13 mouse cellular contexts compared by ENCODE assay signal in genomic region chr6:99985322-99985721, GRCm38 (mm10).
DNase-seq lines count a peak whose midpoint lies in the region; ATAC-seq lines count a peak whose summit lies in the region.
"Had no signal": no experiment of that assay in that cellular context is flagged by ENCODE, and none has a peak within 500 bp of the region (broad histone marks: within the 10 kb centered on the region; RNA-seq: fewer than 3 reads in every experiment).

No protein-coding gene starts in this region.

- H3K4me2 ChIP-seq in heart, embryonic 11.5 days, result peak overlapping the region; percentile 35
- no peak overlapping the region for H3K4me2 ChIP-seq in neural tube, embryonic 13.5 days
- no peak overlapping the region for H3K4me2 ChIP-seq in neural tube, embryonic 15.5 days
- H3K4me2 ChIP-seq in embryonic facial prominence, embryonic 13.5 days, result peak overlapping the region; percentile 42
- H3K4me2 ChIP-seq: liver, embryonic 15.5 days had no signal

- H3K9ac ChIP-seq in heart, embryonic 11.5 days (ENCODE audit: low read depth, low read length), result no peak overlapping the region
- 0 out of 2 replicates have a peak overlapping the region, but pooled peaks have one; percentile 17 for H3K9ac ChIP-seq in neural tube, embryonic 13.5 days
- no peak overlapping the region for H3K9ac ChIP-seq in neural tube, embryonic 15.5 days (replicated peaks)
- no peak overlapping the region for H3K9ac ChIP-seq in embryonic facial prominence, embryonic 13.5 days
- H3K9ac ChIP-seq: liver, embryonic 15.5 days had no signal

- 19% methylated on average over 5 of the region's 5 CpGs for WGBS in heart, embryonic 11.5 days (ENCODE audit: insufficient replicate concordance)
- WGBS in neural tube, embryonic 13.5 days, result 65% methylated on average over 5 of the region's 5 CpGs
- 49% methylated on average over 5 of the region's 5 CpGs for WGBS in neural tube, embryonic 15.5 days
- 9% methylated on average over 5 of the region's 5 CpGs for WGBS in embryonic facial prominence, embryonic 13.5 days
- WGBS in limb, embryonic 10.5 days, result 51% methylated on average over 5 of the region's 5 CpGs

- no peaks in the 10 kb centered on the region for H3K36me3 ChIP-seq in heart, embryonic 11.5 days (ENCODE audit: control insufficient read depth, insufficient read depth, low read length)
- H3K36me3 ChIP-seq in neural tube, embryonic 13.5 days, result no peaks in the 10 kb centered on the region
- H3K36me3 ChIP-seq in neural tube, embryonic 15.5 days, result no peaks in the 10 kb centered on the region
- H3K36me3 ChIP-seq in embryonic facial prominence, embryonic 13.5 days, result no peaks in the 10 kb centered on the region
- H3K36me3 ChIP-seq in limb, embryonic 10.5 days, result no peaks in the 10 kb centered on the region
- H3K36me3 ChIP-seq: liver, embryonic 15.5 days had no signal

- H3K27ac ChIP-seq in heart, embryonic 11.5 days (ENCODE audit: low read depth, low read length), result no peak overlapping the region
- no peak overlapping the region for H3K27ac ChIP-seq in neural tube, embryonic 13.5 days (replicated peaks)
- H3K27ac ChIP-seq in neural tube, embryonic 15.5 days (replicated peaks), result no peak overlapping the region
- peak overlapping the region; percentile 85 for H3K27ac ChIP-seq in embryonic facial prominence, embryonic 13.5 days
- no peak overlapping the region for H3K27ac ChIP-seq in limb, embryonic 10.5 days
- H3K27ac ChIP-seq: liver, embryonic 15.5 days; stomach, postnatal 0 days had no signal

- intact Hi-C loops in heart, postnatal 10 days (cut with DNase I), result no loop called here

- H3K9me3 ChIP-seq in heart, embryonic 11.5 days (replicated peaks; ENCODE audit: control insufficient read depth, low read length), result no peaks in the 10 kb centered on the region
- no peaks in the 10 kb centered on the region for H3K9me3 ChIP-seq in neural tube, embryonic 13.5 days
- H3K9me3 ChIP-seq in neural tube, embryonic 15.5 days (replicated peaks), result no peaks in the 10 kb centered on the region
- H3K9me3 ChIP-seq in embryonic facial prominence, embryonic 13.5 days, result no peaks in the 10 kb centered on the region
- no peaks in the 10 kb centered on the region for H3K9me3 ChIP-seq in limb, embryonic 10.5 days (replicated peaks)
- H3K9me3 ChIP-seq: liver, embryonic 15.5 days had no signal

- peaks cover 62% of the 10 kb centered on the region for H3K27me3 ChIP-seq in heart, embryonic 11.5 days (ENCODE audit: control insufficient read depth, insufficient read depth, low read length)
- H3K27me3 ChIP-seq in neural tube, embryonic 13.5 days, result peaks cover 67% of the 10 kb centered on the region
- H3K27me3 ChIP-seq in neural tube, embryonic 15.5 days (replicated peaks), result peaks cover 25% of the 10 kb centered on the region
- peaks cover 21% of the 10 kb centered on the region for H3K27me3 ChIP-seq in embryonic facial prominence, embryonic 13.5 days
- peaks cover 93% of the 10 kb centered on the region for H3K27me3 ChIP-seq in limb, embryonic 10.5 days (ENCODE audit: low read depth, poor library complexity, severe bottlenecking)

- no peak overlapping the region for H3K4me3 ChIP-seq in heart, embryonic 11.5 days (ENCODE audit: low read depth, low read length)
- no peak overlapping the region for H3K4me3 ChIP-seq in neural tube, embryonic 13.5 days
- no peak overlapping the region for H3K4me3 ChIP-seq in neural tube, embryonic 15.5 days (replicated peaks)
- no peak overlapping the region for H3K4me3 ChIP-seq in embryonic facial prominence, embryonic 13.5 days
- no peak overlapping the region for H3K4me3 ChIP-seq in limb, embryonic 10.5 days
- H3K4me3 ChIP-seq: liver, embryonic 15.5 days had no signal

- H3K4me1 ChIP-seq in heart, embryonic 11.5 days (ENCODE audit: control insufficient read depth, insufficient read depth, low read length), result peaks cover 19% of the 10 kb centered on the region
- H3K4me1 ChIP-seq in neural tube, embryonic 13.5 days (replicated peaks), result peaks cover 13% of the 10 kb centered on the region
- peaks cover 13% of the 10 kb centered on the region for H3K4me1 ChIP-seq in neural tube, embryonic 15.5 days
- peaks cover 48% of the 10 kb centered on the region for H3K4me1 ChIP-seq in embryonic facial prominence, embryonic 13.5 days
- H3K4me1 ChIP-seq in limb, embryonic 10.5 days, result peaks cover 17% of the 10 kb centered on the region; the same call in 1 of the 2 replicates
- H3K4me1 ChIP-seq: liver, embryonic 15.5 days had no signal

- DNase-seq in heart, postnatal 10 days, result no peak
- peak; percentile 8 for DNase-seq in thymus, postnatal 25 days
- DNase-seq in limb, embryonic 10.5 days (ENCODE audit: low spot score), result no peak
- no peak for DNase-seq in adrenal gland, adult (ENCODE audit: inconsistent age in 2 of 2, low spot score in 1 of 2)
- DNase-seq: cerebellum, adult 9-10 months; gastrocnemius, postnatal 14 days had no signal

- no peak for ATAC-seq in heart, embryonic 11.5 days (replicated peaks; ENCODE audit: insufficient number of reproducible peaks, low FRiP score, low TSS enrichment)
- no peak for ATAC-seq in neural tube, embryonic 13.5 days (ENCODE audit: low read depth)
- no peak for ATAC-seq in neural tube, embryonic 15.5 days (ENCODE audit: low FRiP score)
- ATAC-seq in embryonic facial prominence, embryonic 13.5 days (ENCODE audit: insufficient number of reproducible peaks, insufficient read depth, low FRiP score, low TSS enrichment, low read depth), result peak; percentile 81
- ATAC-seq: CD4-positive, CD25-positive, alpha-beta regulatory T cell, adult 4 months had no signal

Comparison
In these comparisons a context has a peak if more than half of its experiments do, and no peak if none do; other contexts are left out.
1. H3K4me2 ChIP-seq: peak in heart, embryonic 11.5 days (single experiment) and embryonic facial prominence, embryonic 13.5 days (single experiment); none in neural tube, embryonic 13.5 days (single experiment) and neural tube, embryonic 15.5 days (single experiment).